Mouse (Mus musculus) heart, postnatal 0 days (tissue): ENCODE measurements at regions not wholly inside any gene's neighbourhood (a gene's known extent, or its start where the extent isn't known, plus 50 kb on each side); places are given as distances from the start of the nearest gene placed in this dataset.

Experiments
- ATAC-seq: fragments of 200-750 bp; cut with Nextera tagmentation; 2 replicates; pipeline ENCODE4 v1.8.0; 2017; ENCODE audit warnings: low read depth, moderate number of reproducible peaks, moderate library complexity; ENCODE audit not compliant: insufficient read depth
- DNase-seq: peaks from one replicate; pipeline ENCODE4 v3.0.0-alpha.2; 2016; ENCODE audit warnings: low spot score
- H3K27ac ChIP-seq: fragments of 300-500 bp; sonication (generic); 2 replicates; pipeline ENCODE4 v1.5.1; 2014; ENCODE audit warnings: low read depth, mild to moderate bottlenecking
- H3K27me3 ChIP-seq: fragments of 300-500 bp; sonication (generic); 2 replicates; pipeline ENCODE4 v1.6.1; 2014; ENCODE audit warnings: low read length, mixed read lengths; ENCODE audit not compliant: control insufficient read depth, insufficient read depth
- H3K36me3 ChIP-seq: fragments of 300-500 bp; sonication (generic); replicated peaks from 2 replicates; pipeline ENCODE4 v1.6.1; 2014; ENCODE audit warnings: low read length, mixed read lengths; ENCODE audit not compliant: control insufficient read depth, insufficient read depth
- H3K4me1 ChIP-seq: fragments of 300-500 bp; sonication (generic); 2 replicates; pipeline ENCODE4 v1.6.1; 2014; ENCODE audit warnings: antibody characterized with exemption; ENCODE audit not compliant: control insufficient read depth, insufficient read depth
- H3K4me2 ChIP-seq: fragments of 300-500 bp; sonication (generic); 2 replicates; pipeline ENCODE4 v1.6.1; 2014; ENCODE audit warnings: low read depth, mild to moderate bottlenecking, low read length, moderate library complexity
- H3K4me3 ChIP-seq: fragments of 300-500 bp; sonication (generic); 2 replicates; pipeline ENCODE4 v1.5.1; 2014; ENCODE audit warnings: low read depth, low read length
- H3K9ac ChIP-seq: fragments of 300-500 bp; sonication (generic); replicated peaks from 2 replicates; pipeline ENCODE4 v1.6.1; 2014; ENCODE audit warnings: low read depth, low read length, mixed read lengths
- H3K9me3 ChIP-seq: fragments of 300-500 bp; sonication (generic); replicated peaks from 2 replicates; pipeline ENCODE4 v1.6.1; 2016; ENCODE audit warnings: low read length; ENCODE audit not compliant: control insufficient read depth
- CTCF ChIP-seq: IDR thresholded peaks from 2 replicates; pipeline ENCODE4 v1.5.1; 2016; ENCODE audit warnings: antibody characterized with exemption, control low read depth, low read depth
- EP300 ChIP-seq: IDR thresholded peaks from 2 replicates; pipeline ENCODE4 v1.6.1; 2016; ENCODE audit warnings: antibody characterized with exemption, low read depth
- WGBS: fragments of 180-500 bp; shearing (Covaris S2); extraction: QIAGEN DNeasy Blood & Tissue Kit; methylation state at CpG from one replicate; pipeline ENCODE4 v1.1.7; 2014; 5-methylcytosine and 5-hydroxymethylcytosine counted together

GRCm38 (mm10) chr2:84042793-84043192 is 52.4 kb downstream of the Gm13691 start:
- Histone ChIP-seq H3K4me1 (no peaks in the 10 kb centered on the region), H3K9ac (no peak overlapping the region), H3K4me2 (no peak overlapping the region), H3K4me3 (no peak overlapping the region), H3K27me3 (no peaks in the 10 kb centered on the region), H3K27ac (no peak overlapping the region), H3K36me3 (no peaks in the 10 kb centered on the region), H3K9me3 (no peaks in the 10 kb centered on the region)
- TF ChIP-seq EP300 (no peak), CTCF (no peak)
- DNase-seq (no peak), ATAC-seq (no peak)
- 60% methylated on average over 2 of the region's 2 CpGs for WGBS

GRCm38 (mm10) chr2:84048398-84049140 is 58.2 kb downstream of the Gm13691 start:
- no peaks in the 10 kb centered on the region for H3K9me3 ChIP-seq
- no peaks in the 10 kb centered on the region for H3K36me3 ChIP-seq
- H3K4me3 ChIP-seq = no peak overlapping the region
- no peak overlapping the region for H3K9ac ChIP-seq
- ATAC-seq (no peak), DNase-seq (no peak)
- TF ChIP-seq EP300 = no peak
- TF ChIP-seq CTCF = no peak
- no peaks in the 10 kb centered on the region for H3K27me3 ChIP-seq
- 62% methylated on average over 9 of the region's 9 CpGs for WGBS
- H3K27ac ChIP-seq = no peak overlapping the region
- no peaks in the 10 kb centered on the region for H3K4me1 ChIP-seq
- H3K4me2 ChIP-seq = no peak overlapping the region

GRCm38 (mm10) chr2:84051883-84052331 is 61.6 kb downstream of the Gm13691 start:
- no peaks in the 10 kb centered on the region for H3K36me3 ChIP-seq
- peak; percentile 62 for ATAC-seq
- H3K4me3 ChIP-seq = no peak overlapping the region
- peak; percentile 38 for DNase-seq
- H3K4me2 ChIP-seq = no peak overlapping the region
- H3K27ac ChIP-seq = no peak overlapping the region
- no peaks in the 10 kb centered on the region for H3K27me3 ChIP-seq
- 10% methylated on average over 3 of the region's 3 CpGs for WGBS
- no peak overlapping the region for H3K9ac ChIP-seq
- H3K9me3 ChIP-seq = no peaks in the 10 kb centered on the region
- TF ChIP-seq EP300 (no peak), CTCF (no peak)
- no peaks in the 10 kb centered on the region for H3K4me1 ChIP-seq

GRCm38 (mm10) chr2:84059246-84059645 is 68.9 kb downstream of the Gm13691 start:
- no peak overlapping the region for H3K9ac ChIP-seq
- H3K4me3 ChIP-seq = no peak overlapping the region
- ATAC-seq (no peak), DNase-seq (no peak)
- H3K4me1 ChIP-seq = no peaks in the 10 kb centered on the region
- no peaks in the 10 kb centered on the region for H3K36me3 ChIP-seq
- no peak for TF ChIP-seq EP300
- TF ChIP-seq CTCF = no peak
- H3K4me2 ChIP-seq = no peak overlapping the region
- no peaks in the 10 kb centered on the region for H3K27me3 ChIP-seq
- no peak overlapping the region for H3K27ac ChIP-seq
- 61% methylated on average over 7 of the region's 7 CpGs for WGBS
- H3K9me3 ChIP-seq = no peaks in the 10 kb centered on the region

- no peak for DNase-seq
- ATAC-seq = no peak
- no peaks in the 10 kb centered on the region for H3K27me3 ChIP-seq
- no peaks in the 10 kb centered on the region for H3K4me1 ChIP-seq
- no peak for TF ChIP-seq CTCF
- TF ChIP-seq EP300 = no peak
- WGBS = 68% methylated on average over 1 of the region's 1 CpGs
- H3K4me2 ChIP-seq = no peak overlapping the region
- no peak overlapping the region for H3K27ac ChIP-seq
- no peak overlapping the region for H3K9ac ChIP-seq
- no peaks in the 10 kb centered on the region for H3K9me3 ChIP-seq
- H3K4me3 ChIP-seq = no peak overlapping the region
- H3K36me3 ChIP-seq = no peaks in the 10 kb centered on the region
These were observed 70.9 kb downstream of the Gm13691 start for GRCm38 (mm10) chr2:84061221-84061620.

GRCm38 (mm10) chr2:84064371-84064770 is 74.0 kb downstream of the Gm13691 start:
- Histone ChIP-seq H3K4me1 (no peaks in the 10 kb centered on the region), H3K4me2 (no peak overlapping the region), H3K27me3 (no peaks in the 10 kb centered on the region), H3K9ac (no peak overlapping the region), H3K27ac (no peak overlapping the region), H3K9me3 (no peaks in the 10 kb centered on the region), H3K4me3 (no peak overlapping the region), H3K36me3 (no peaks in the 10 kb centered on the region)
- 47% methylated on average over 2 of the region's 2 CpGs for WGBS
- no peak for TF ChIP-seq EP300
- TF ChIP-seq CTCF = no peak
- no peak for DNase-seq
- ATAC-seq = no peak
